Mouse (Mus musculus) adrenal gland (tissue): ENCODE measurements around the gene a.

ENCODE experiments used
- intact Hi-C: fragments of 180-260 bp; cut with DNase I; formaldehyde crosslinking; loops from one replicate; pipeline ENCODE4 v1.15.1; 2025

a gene

GRCm38 (mm10) chr2:155090909-155091742 is 299.9 kb downstream of the a start:
- intact Hi-C loops: no loop called here

GRCm38 (mm10) chr2:155091743-155092075 is 300.5 kb downstream of the a start:
- intact Hi-C loops: no loop called here

- intact Hi-C loops: no loop called here
Measured at GRCm38 (mm10) chr2:155093418-155093817, 302.2 kb downstream of the a start.

- intact Hi-C loops: no loop called here
Measured at GRCm38 (mm10) chr2:155098720-155099380, 307.6 kb downstream of the a start.

GRCm38 (mm10) chr2:155099421-155099820 is 308.2 kb downstream of the a start:
- intact Hi-C loops: no loop called here

GRCm38 (mm10) chr2:155099994-155100795 is 309.0 kb downstream of the a start:
- intact Hi-C loops: no loop called here
